Mouse (Mus musculus) activated CD4-positive, CD25-positive, alpha-beta regulatory T cell, adult 4 months (primary cell): ENCODE results near the gene Gfm2. TPM values are rescaled to one million over a fixed set of nuclear protein-coding genes. Genes with fewer than 3 reads are reported as not detected.
"Not testable (repeated sequence)": the region's sequence is repeated elsewhere in the genome, so short reads cannot be mapped to it uniquely, and the experiment has no call there.

Experiments
- ATAC-seq: one replicate; pipeline ENCODE4 v1.8.0; 2017
- polyA plus RNA-seq, 2 experiments: library from polyadenylated mRNA; unstranded; fragments of 100-300 nt; shearing (Covaris generic); gene quantifications; one replicate each; pipeline ENCODE4 v1.2.1; 2017

The Gfm2 gene
- polyA plus RNA-seq: 10 to 100 TPM; 38.3 to 42.6 TPM

DNA sequence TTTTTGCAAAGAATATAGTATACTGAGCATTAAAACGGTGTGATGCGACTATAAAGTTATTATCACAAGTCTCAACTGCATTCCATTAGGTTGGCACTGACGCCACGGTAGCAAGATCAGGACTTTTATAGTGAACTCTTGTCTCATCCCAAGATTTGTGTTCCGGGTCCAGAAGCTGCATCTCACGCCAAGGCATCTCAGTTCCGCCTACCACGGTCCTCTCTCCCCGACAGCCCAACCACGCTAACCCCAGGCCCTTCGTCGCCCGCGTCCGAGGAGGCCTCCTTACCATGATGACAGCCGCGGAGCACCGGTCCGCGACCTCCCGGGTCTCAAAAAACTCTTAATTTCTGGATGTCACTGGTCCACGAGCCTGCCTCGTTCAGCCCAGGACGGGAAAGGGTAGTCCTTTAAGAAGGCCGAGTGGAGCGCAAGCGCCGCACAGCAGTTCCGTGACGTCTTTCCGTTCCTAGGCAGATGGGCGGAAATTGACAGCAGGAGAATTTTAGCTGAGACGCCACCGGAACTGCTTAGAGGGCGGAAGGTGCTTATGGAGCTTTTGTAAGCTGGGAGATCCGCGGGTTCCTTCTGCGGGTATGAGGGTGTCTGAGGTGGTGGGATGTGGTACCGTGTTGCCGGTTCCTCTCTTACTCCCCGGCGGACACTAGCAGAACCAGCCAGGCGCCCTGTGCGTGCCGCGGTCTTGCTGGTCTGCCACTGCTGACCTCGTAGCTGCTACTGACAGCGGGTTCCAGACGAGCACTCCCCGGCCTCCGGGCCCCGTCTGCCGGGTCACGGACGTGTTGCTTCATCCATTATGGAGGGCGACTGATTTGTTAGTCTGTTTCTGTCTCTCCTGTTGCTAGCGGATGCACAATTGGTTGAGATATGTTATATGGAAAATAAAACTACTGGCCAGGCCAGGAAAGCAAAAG lies at the start of gene Gfm2, which contains the start of gene Nsa2:
TSS of gene Gfm2 (plus strand) at position 472 of the 935 bp plus-strand sequence.
TSS of gene Nsa2 (minus strand) at position 472 of the 935 bp plus-strand sequence.
- peak; percentile 99 for ATAC-seq

DNA sequence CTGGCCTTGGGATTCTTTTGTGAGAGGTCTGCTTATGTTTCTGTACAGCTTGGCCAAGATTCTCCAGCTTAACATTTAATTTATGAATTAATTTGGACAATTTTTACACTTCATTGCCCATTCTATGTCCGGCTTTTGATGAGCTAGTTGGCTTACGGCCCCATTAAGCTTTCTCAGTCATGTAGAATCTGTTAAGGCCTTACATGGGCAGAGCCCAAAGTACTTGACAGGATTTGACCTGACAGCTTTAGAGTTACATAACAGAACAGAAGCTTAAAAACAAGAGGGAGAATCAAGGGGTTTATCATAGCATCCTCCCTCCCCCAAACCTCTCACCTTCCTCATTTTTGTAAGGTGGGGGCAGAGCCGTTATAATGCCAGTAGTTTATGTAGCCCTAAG lies 49.6 kb upstream of the Gfm2 start:
- ATAC-seq: no peak

DNA sequence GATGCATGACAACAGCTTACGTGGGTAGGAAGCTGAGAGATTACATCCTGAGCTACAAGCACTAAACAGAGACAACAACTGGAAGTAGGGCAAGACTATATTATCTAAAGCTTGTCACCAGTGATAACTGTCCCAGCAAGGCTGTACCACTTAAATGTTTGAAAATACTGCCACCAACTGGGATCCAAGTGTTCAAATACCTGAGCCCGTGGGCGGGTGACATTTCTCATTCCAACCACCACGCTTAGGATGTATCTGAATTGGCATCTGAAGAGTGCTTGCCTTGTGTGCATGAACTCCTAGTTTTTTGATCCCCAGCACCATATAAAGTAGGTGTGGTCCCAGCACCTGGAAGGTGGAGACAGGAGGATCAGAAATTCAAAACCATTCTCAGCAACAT lies 42.0 kb upstream of the Gfm2 start:
- ATAC-seq: no peak

DNA sequence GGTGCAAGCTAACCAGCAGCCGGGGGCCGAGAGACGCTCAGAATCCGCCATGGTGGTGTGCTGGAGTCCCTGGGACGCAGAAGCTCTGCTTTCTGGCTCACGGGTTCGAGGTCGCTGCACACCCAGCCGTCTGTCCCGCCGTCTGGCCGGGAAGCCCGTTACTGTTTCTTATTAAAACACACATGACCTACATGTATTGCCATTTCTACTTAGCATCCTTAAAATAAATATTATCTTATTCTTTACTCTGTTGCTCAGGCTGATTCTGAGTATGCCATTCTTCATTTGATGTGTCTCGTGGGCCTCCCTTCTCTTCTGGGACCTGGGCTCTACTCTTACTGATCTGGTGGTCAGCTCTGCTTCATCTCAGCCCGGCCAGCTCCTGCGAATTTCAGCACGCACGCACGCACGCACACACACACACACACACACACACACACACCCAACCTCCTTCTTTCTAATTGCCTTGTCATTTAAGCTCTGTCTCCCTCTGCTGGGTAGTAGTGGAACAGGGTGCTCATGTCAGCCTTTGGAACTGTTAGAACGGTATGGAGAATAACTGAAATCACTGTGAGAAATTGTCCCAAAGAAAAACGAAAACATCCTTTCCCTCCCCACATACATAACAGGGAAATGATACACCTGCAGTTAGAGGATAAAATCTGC lies 38.4 kb upstream of the Gfm2 start, which contains the start of gene Gm6169:
TSS of gene Gm6169 (minus strand) at position 51 of the 666 bp plus-strand sequence.
- no peak for ATAC-seq

DNA sequence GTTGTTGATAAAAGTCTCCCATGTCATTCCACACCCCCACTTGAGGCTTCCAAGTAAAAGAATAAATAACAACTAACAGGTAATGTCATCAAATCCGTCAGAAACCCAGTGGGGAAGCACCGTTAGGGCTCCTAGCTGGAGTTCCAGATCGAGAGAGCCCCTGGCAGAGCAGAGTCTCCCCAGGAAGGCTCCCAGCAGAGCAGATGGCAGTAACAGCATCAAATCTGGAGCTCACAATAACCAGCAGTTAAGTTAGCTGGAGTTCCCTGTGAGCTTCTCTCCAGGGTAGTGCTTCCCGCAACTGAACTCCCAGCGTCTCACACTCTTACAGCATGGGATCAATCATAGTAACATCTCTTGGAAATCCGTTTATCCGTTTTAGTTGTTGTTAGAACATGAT lies 32.7 kb upstream of the Gfm2 start:
- no peak for ATAC-seq

DNA sequence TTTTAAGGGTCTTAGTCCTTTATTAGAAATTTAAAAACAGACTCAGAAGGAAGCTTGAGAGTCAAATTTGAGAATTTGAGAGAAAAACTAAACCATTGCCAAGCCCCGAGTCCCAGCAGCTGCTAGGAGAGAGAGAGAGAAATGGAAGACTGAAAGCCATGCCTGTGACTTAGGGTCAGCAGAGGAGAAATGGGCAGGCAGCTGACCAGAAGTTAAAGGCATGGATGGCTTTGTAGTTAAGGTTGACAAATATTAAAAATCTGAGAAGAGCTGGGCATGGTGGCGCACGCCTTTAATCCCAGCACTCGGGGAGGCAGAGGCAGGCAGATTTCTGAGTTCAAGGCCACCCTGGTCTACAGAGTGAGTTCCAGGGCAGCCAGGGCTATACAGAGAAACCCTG lies 30.0 kb upstream of the Gfm2 start:
- ATAC-seq: not testable (repeated sequence)

DNA sequence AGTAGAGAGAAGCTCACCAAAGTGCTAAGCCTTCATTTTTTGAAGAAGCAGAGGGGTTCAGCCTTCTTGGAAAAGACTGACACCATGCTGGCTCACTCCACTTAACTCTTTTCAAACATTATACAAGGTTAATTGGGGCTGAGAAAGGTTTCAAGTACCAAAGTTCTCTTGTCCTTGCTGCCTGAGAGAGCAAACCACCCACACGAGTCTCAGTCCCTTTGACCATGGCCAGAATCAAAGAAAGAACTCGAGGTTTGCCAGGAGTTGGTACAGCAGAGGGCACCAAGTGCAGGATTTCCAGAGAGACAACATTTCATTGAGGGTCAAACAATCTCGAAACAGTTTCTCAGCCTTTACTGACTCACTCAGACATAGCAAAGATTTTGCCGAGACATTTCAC lies 28.7 kb upstream of the Gfm2 start:
- no peak for ATAC-seq

DNA sequence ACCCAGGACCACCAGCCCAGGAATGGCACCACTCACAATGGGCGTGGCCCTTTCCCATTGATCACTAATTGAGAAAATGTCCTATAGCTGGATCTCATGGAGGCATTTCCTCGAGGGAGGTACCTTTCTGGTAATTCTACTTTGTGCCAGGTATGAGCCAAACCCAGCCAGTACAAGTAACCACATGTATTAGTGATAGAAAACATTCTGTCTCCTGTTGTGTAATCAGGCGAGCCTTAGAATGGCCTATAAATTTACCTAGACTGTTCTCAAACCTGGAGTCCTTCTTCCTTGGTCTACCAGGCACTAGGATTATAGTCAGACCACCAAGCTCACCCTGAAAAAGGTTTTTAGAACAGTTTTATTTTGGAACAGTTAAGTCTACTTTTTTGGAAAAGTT lies 16.4 kb upstream of the Gfm2 start:
- no peak for ATAC-seq

DNA sequence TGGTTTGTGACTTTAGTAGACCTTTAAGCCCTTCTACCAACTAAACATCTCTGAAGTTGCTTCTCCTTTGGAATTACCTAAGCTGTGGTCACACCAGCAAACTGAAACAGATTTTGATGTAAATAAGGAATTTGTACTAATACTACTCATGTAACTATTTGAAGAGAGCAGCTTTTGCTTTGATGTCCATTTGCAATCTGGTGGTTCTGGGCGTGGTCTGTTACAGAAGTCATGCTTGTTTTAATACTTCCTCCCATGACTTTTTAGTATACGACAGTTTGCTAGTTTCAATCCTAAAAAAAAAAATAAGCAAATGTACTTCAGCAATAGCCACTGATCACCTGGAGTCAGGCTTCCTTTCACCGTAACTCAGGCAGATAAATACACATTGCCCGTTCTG lies 8.1 kb upstream of the Gfm2 start:
- ATAC-seq: not testable (repeated sequence)

DNA sequence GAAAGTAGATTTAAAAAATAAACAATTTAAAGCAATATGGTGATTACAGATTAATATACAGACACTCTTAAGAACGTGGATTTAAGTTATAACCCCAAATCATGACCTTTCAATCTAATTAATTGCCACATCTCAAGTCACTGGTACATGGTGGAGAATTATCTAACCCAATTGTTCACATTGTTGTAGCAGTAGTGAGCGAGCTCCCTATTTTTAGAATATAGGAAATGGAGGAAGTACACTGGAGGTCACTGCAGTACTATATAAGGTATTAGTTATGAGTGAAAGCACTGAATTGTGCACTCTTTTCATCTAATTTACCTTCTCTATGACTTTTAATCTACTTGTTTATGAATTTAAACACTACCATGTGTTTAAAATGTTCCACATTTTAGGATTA lies 7.3 kb upstream of the Gfm2 start:
- not testable (repeated sequence) for ATAC-seq

DNA sequence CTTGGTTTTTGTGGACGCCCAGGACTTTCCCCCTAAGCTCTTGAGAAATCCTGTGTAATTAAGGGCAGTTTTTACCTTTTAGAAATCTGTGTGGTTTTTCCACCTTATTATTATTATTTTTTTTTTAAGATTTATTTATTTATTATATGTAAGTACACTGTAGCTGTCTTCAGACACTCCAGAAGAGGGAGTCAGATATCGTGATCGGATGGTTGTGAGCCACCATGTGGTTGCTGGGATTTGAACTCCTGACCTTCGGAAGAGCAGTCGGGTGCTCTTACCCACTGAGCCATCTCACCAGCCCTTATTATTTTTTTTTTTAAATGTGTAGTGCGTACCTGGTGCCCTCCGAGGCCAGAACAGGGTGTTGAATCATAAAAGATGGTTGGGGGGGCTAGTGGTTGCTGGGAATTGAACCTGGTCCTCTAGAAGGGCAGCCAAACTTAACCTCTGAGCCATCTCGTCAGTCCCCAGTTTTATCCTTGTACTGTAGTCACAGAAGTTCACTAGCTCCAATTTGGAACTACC lies 731 bp downstream of the Gfm2 start:
- not testable (repeated sequence) for ATAC-seq

DNA sequence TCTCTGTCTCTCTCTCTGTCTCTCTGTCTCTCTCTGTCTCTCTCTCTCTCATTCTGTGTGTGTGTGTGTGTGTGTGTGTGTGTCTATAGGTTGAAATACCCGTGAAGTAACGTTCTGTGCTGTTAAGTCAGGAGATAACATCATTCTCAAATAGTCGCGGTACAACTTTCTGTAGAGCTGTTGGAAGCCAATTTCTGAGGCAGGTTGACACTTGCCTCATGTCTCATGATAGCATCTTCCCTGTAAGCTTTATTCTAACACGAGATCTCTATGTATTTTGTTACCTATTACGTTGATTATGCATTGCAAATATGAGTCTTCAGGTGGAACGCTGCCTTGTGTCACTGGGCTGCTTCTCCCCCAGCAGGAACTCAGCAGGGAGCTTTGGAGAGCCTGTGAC lies 4.6 kb downstream of the Gfm2 start:
- ATAC-seq: no peak

DNA sequence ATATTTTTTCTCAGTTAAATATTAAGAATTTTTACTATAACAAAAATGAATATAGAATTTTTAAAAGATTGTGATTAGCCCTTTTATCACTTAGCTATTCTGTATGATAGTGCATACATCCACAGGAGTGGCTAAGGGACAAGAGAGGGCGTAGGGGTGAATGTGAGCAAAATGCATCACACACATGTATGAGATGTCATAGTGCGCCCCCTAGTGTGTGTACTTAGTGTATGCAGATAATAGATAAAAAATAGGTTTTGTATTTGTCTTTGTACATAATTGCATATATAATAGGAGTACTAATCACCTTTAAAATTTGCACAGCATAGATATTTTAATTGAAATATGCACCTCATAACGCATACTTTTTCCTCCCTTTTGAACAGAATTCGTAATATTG lies 8.1 kb downstream of the Gfm2 start:
- ATAC-seq: peak; percentile 84

DNA sequence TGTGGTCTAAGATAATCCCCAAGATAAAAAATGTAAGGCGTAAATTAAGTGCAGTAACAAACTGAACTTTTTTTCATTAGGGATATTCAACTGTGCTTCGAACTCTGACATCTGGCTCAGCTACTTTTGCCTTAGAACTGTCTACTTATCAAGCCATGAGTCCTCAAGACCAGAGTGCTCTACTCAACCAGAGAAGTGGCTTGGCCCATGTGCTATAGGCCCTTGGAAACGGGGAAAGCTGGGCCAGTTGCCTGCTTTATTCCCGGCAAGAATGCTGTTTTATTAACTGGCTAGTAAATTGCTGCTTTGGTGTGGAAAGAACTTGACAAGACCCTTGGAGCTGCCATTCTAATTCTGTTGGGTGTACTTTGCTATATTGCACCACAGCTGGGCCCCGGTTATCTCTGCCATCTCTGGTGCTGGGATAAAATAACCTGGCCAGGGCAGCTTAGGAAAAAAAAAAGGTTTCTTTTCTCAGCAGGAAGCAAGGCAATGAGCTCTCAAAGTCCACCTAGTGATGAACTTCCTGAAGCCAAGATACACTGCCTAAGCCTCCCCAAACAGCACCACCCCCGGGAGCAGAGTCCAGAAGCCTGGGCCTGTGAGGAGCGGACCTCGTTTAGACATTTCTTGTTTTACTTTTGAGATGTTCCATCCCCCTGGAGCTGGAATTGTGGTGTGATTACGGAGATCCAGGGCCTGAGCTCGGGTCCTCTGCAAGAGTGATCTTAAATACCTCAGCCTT lies 38.0 kb downstream of the Gfm2 start:
- ATAC-seq: no peak

DNA sequence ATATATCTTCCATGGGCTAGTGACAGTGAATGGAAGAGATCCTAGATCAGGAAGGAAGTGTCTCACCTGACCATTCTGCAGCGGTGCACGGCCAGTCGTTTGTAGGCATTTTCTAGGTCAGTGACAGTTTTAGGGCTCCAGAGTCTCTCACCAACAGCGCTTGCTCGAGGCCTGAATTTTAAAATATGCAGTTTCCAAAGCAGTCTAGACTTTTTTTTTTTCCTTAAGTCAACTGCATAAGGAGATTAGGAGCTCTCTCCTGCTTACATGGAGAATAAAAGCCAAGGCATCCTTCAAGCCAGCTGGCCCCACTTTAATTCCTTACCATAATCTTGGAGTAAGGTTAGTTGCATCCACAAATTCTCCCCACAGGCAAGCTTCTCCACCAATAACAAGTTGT lies 39.0 kb downstream of the Gfm2 start:
- ATAC-seq: no peak

DNA sequence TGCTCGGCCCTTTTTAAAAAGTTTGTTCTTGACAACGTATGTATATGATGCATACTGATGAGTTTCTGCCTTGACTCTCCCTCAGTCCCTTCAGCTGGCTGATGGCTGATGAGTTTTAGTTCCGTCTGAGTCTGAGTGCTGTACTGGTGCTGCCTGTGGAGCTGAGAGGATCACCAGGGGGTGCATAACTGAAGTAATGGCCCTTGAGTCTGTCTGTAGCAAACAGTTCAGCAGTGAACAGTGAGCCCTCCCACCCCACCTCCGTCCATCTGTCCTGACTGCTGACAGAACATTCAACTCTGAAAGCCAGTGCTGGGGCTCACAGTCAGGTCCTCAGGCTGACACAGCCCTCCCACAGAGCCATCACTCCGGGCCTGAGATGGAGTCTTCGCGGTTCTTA lies 41.2 kb downstream of the Gfm2 start:
- no peak for ATAC-seq

DNA sequence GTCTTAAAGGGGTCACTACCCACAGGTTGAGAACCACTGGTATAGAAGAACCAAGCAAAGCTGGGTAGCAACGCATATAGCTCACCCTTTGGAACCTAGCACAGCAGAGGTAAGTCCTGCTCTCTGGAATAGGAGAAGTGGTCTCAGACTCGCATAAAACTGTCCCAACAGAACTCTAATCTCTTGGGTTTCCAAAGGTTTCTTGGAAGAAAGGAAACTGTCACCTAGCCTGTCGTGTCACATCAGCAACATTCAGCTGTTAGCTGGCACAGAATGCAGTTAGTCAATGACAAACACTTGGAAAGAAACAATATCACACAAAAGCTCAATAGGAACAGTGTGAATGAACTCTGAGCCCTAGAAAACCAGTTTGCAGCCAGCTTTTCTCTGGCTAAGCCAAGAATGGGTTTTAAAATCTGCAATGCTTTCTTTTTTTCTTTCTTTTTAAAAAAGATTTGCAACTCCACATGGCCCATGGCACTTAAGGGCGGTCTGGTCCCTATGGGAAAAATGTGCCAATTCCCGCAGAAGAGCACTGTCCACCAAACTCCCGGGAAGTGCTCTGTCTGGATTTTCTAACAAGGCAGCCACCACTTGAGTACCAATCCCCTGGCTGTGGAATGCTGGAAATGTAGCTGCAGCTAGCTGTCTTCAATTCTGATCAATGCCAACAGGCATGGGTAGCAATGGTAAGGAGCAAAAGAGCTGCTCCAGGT lies 42.5 kb downstream of the Gfm2 start:
- ATAC-seq: no peak

DNA sequence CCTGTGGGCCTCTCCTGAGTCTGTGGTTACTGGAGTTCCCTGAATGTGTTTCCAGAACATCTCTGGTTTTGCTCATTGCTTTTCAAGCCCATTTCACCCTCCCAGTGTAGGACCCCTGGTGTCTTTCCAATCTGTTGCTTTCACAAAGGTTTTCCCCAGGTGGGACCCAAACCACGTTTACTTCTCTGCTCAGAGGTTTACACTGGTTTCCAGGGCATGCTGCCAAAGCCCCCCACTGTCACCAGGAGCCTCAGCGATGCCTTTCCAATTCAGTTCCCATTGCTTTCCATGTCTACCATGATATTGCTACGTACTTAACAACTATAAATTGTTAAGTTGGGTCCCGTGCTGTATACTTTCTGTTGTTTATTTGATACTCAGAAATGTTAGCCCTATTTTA lies 45.1 kb downstream of the Gfm2 start:
- ATAC-seq: no peak

DNA sequence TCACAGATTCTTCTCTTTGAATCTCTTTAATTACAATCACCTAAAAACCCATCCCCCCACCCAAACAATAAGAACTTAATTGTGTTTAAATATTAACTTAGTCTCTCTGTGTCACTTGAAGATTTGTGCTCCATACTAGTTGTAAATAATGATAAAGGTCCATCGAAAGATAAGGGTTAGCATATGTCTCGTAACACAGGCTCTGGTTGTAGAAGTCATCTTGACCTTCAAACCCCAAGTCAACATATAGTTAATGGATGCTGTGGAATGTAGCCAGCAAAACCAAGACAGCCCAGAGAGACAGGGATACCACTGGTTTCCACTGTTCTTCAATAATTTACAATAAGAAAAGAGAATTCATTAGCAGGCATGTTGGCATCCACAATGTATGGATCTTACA lies 46.4 kb downstream of the Gfm2 start:
- no peak for ATAC-seq

DNA sequence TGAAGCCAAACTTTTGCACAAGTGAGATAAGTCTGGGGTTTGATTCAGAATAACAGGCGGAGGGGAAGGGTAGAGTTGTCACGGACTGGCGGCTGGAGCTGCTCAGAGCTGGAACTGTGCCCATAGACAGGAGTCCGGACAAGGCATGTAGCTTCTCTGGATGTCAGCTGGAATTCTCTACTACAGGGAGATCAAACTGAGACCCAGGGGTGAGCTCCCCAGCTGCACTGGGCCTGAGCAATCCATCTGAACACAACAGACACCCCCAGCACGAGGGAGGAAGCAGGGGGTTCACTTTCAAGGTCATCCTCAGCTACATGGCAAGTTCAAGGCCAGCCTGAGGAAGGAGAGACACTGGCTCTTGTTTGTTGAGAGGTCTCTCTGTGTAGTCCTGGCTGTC lies 46.9 kb downstream of the Gfm2 start:
- ATAC-seq: no peak

DNA sequence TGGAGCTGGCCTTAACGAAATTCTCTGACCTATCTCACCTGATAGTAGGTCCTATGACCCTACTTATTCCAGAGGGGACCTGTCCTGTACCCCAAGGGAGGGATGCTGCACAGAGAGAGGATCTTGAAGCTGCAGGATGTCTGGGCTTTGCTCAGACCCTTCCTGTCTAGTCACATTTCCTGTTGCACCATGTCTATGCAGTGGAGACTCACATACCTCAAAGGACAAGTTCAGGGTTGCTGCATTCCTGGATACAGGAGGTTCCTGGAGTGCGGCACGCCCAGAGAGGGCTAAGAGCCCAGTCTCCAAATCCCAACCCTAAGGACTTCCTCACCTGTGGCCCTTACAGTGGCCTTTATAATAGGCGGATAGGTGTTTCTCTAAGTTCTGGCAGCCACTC lies 48.6 kb downstream of the Gfm2 start:
- ATAC-seq: no peak

DNA sequence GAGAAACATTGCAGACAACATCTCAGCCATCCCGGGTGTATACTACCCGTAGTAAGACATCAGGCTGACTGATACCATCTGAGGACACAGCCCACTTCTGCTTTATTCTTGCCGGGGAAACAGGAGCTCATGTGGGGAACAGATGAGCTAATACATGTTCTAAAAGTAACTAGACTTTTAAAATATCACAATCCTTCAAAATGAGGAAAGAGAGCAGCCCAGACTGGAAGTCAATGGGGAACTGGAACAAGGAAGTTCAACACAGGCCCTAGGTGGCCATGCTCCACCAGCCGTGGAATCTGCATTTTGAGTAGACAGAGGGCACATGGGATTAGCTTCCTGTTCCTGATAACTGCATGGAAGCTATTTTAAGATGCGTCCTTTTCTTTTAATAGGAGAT lies 50.0 kb downstream of the Gfm2 start:
- no peak for ATAC-seq
